Mouse (Mus musculus) spleen, adult 2 months (tissue): ENCODE measurements around the gene Anpep.

Source experiments
- CTCF ChIP-seq: fragments of 200-500 bp; IDR thresholded peaks from 2 replicates; pipeline ENCODE4 v1.5.1; 2011; ENCODE audit warnings: mild to moderate bottlenecking, inconsistent platforms; ENCODE audit not compliant: insufficient read depth, insufficient read length, insufficient replicate concordance; ENCODE audit errors: extremely low read depth
- POLR2A ChIP-seq: fragments of 200-500 bp; IDR thresholded peaks from 2 replicates; pipeline ENCODE4 v1.6.1; 2011; ENCODE audit warnings: low read depth, low read length, inconsistent platforms

DNA sequence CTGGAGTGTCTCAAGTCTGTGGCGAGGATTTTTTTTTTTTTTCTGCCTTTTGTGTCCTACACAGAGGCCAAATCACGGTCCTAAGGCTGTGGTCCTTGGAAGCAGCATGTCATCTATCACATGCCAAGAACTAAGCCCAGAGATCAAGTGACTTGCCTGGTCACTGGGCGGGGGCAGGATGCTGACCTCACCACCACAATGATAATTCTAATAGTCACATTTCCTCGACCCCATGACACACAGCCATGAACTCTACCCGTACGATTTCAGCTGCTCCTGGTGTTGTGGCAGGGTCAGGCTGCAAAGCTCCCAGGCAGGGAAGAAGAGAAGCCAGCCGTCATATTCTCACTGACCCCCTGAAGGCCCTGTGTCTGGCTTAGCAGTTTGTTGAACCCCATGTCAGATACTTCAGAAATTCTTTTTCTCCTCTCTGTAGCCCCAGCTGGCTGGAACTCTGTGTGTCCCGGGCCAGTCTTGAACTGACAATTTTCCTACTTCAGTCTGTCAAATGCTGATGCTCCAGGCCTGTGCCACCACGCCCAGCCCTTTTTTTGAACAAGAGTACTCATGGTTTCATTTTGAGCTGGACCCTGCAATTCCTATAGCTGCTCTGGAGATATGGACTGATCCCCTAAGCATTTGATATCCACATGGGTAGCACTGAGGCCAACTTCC lies 1.8 kb downstream of the Anpep start:
- TF ChIP-seq CTCF (no peak), POLR2A (no peak)
